Mouse (Mus musculus) skeletal muscle tissue, postnatal 0 days (tissue): ENCODE measurements around the gene Prmt3. TPM values are rescaled to one million over a fixed set of nuclear protein-coding genes. Genes with fewer than 3 reads are reported as not detected.

Experiments used
- polyA plus RNA-seq: library from polyadenylated mRNA; unstranded; fragments of >200 nt; fragmentation: Nextera tagmentation; extraction: Ambion mirVana; gene quantifications from 2 replicates; pipeline ENCODE4 v1.2.1, GENCODE M21; 2015

The Prmt3 gene
- polyA plus RNA-seq = 18.0 TPM in 2 replicates

GRCm38 (mm10) chr7:49778114-49778901, at the start of gene Prmt3:
Gene Prmt3, plus strand, starts transcription at chr7:49778346.

GRCm38 (mm10) chr7:49758934-49759571, 19.1 kb upstream of the Prmt3 start, which contains the start of gene Htatip2:
Gene Htatip2, plus strand, starts transcription at chr7:49759115.

Other genes with a start within 250 kb of the Prmt3 start
- gene Dbx1, start 141.5 kb upstream of the Prmt3 start, polyA plus RNA-seq = 1.5 and 2.4 TPM in 2 replicates
- 3.8 and 6.4 TPM in 2 replicates for gene Htatip2, start 19.2 kb upstream of the Prmt3 start, polyA plus RNA-seq
- not detected in 2 replicates for gene Slc6a5, start 131.8 kb downstream of the Prmt3 start, polyA plus RNA-seq
- gene Nell1, start 196.5 kb downstream of the Prmt3 start, polyA plus RNA-seq = 0.77 and 1.5 TPM in 2 replicates